Comparison of ENCODE assay signal across 11 mouse cellular contexts in the genomic region with DNA sequence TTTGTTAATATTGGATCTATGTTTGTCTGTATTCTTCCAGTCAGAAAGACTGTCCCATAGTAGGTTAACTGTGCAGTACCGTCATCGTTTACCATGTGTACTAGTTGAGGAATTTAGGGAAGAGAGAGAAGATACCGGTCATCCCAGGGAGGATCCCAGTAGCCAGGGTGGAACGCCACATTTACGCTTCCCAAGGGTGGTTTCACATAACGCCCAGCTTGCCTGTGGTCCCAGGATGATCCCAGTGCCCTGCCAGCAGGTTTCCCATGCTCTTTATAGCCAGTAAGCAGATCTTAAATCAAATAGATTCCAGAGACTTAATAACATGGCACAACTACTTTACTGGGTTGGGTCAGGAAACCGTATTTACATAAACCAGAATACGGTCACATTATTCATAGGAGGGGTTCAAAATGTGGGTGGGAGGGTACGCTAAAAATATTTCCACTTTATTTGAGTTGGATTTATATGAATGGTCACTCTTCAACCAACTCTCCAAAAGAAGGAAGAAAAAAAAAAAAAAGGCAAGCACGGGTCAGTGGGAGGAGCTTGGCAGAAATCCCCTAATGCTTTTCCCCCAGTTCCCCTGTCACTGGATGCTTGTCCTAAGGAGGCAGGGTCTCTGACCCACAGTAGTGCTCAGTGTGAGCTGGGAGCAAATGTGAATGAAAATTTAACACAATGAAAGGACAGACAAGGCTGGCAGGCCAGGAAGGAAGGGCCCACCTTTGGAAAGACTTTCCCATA. TPM values are rescaled to one million over a fixed set of nuclear protein-coding genes. Genes with fewer than 3 reads are reported as not detected.
DNase-seq lines count a peak whose midpoint lies in the region; ATAC-seq and TF ChIP-seq lines count a peak whose summit lies in the region.
"Had no signal": no experiment of that assay in that cellular context is flagged by ENCODE, and none has a peak within 500 bp of the region (broad histone marks: within the 10 kb centered on the region; RNA-seq: fewer than 3 reads in every experiment).

No protein-coding gene starts in this region.

- H3K4me3 ChIP-seq in midbrain, embryonic 13.5 days (replicated peaks): no peak overlapping the region
- no peak overlapping the region for H3K4me3 ChIP-seq in midbrain, embryonic 10.5 days
- H3K4me3 ChIP-seq in hindbrain, postnatal 0 days (ENCODE audit: low read length): peak overlapping the region; percentile 16
- peak overlapping the region; percentile 45 for H3K4me3 ChIP-seq in stomach, embryonic 14.5 days (ENCODE audit: low read depth, low read length)

- no peak for TF ChIP-seq CTCF in hindbrain, postnatal 0 days (IDR thresholded peaks at IDR 0.05; ENCODE audit: low read depth)

- ATAC-seq in midbrain, embryonic 13.5 days: no peak
- ATAC-seq in hindbrain, postnatal 0 days: no peak
- no peak for ATAC-seq in stomach, embryonic 14.5 days (ENCODE audit: insufficient number of reproducible peaks, insufficient read depth, low FRiP score, low read depth)

- no peaks in the 10 kb centered on the region for H3K9me3 ChIP-seq in midbrain, embryonic 13.5 days
- H3K9me3 ChIP-seq in midbrain, embryonic 10.5 days (replicated peaks): no peaks in the 10 kb centered on the region
- H3K9me3 ChIP-seq in hindbrain, postnatal 0 days (ENCODE audit: low read length): no peaks in the 10 kb centered on the region
- no peaks in the 10 kb centered on the region for H3K9me3 ChIP-seq in stomach, embryonic 14.5 days (ENCODE audit: control insufficient read depth, low read depth, low read length)

- H3K27me3 ChIP-seq in midbrain, embryonic 13.5 days: no peaks in the 10 kb centered on the region
- peaks cover 15% of the 10 kb centered on the region for H3K27me3 ChIP-seq in midbrain, embryonic 10.5 days (ENCODE audit: low read depth, poor library complexity, severe bottlenecking)
- H3K27me3 ChIP-seq in hindbrain, postnatal 0 days (ENCODE audit: insufficient read depth, low read length): no peaks in the 10 kb centered on the region
- H3K27me3 ChIP-seq in stomach, embryonic 14.5 days (ENCODE audit: control insufficient read depth, insufficient read depth, low read length): no peaks in the 10 kb centered on the region

- peaks cover 14% of the 10 kb centered on the region for H3K4me1 ChIP-seq in midbrain, embryonic 13.5 days (replicated peaks)
- peaks cover 13% of the 10 kb centered on the region for H3K4me1 ChIP-seq in midbrain, embryonic 10.5 days
- 0 out of 2 replicates have a peak, but pooled peaks cover 6% of the 10 kb centered on the region for H3K4me1 ChIP-seq in hindbrain, postnatal 0 days (ENCODE audit: insufficient read depth, low read length)
- H3K4me1 ChIP-seq in stomach, embryonic 14.5 days (ENCODE audit: control insufficient read depth, insufficient read depth, low read length): peaks cover 10% of the 10 kb centered on the region; the same call in 1 of the 2 replicates

- 86% methylated on average over 10 of the region's 10 CpGs for WGBS in midbrain, embryonic 13.5 days
- WGBS in midbrain, embryonic 10.5 days: 78% methylated on average over 10 of the region's 10 CpGs
- WGBS in hindbrain, postnatal 0 days: 77% methylated on average over 10 of the region's 10 CpGs
- 67% methylated on average over 10 of the region's 10 CpGs for WGBS in stomach, embryonic 14.5 days

- H3K27ac ChIP-seq in midbrain, embryonic 13.5 days: no peak overlapping the region
- H3K27ac ChIP-seq in midbrain, embryonic 10.5 days (replicated peaks): no peak overlapping the region
- no peak overlapping the region for H3K27ac ChIP-seq in hindbrain, postnatal 0 days
- no peak overlapping the region for H3K27ac ChIP-seq in stomach, embryonic 14.5 days (ENCODE audit: low read length)

- no peak overlapping the region for H3K9ac ChIP-seq in midbrain, embryonic 13.5 days (replicated peaks)
- H3K9ac ChIP-seq in hindbrain, postnatal 0 days (replicated peaks; ENCODE audit: low read length): no peak overlapping the region
- H3K9ac ChIP-seq in stomach, embryonic 14.5 days (replicated peaks; ENCODE audit: low read depth, low read length): no peak overlapping the region

- DNase-seq in adrenal gland, postnatal 14 days: peak; percentile 33
- DNase-seq in adrenal gland, postnatal 4 days (ENCODE audit: low spot score in 2 of 2): no peak
- no peak for DNase-seq in midbrain, embryonic 10.5 days (ENCODE audit: low spot score)
- no peak for DNase-seq in hindbrain, postnatal 0 days (ENCODE audit: low spot score)
- DNase-seq in frontal cortex, postnatal 25 days (ENCODE audit: low spot score in 2 of 2): no peak
- no peak for DNase-seq in cerebellum, postnatal 25 days
- DNase-seq: gastrocnemius, postnatal 10 days; left cerebral cortex, postnatal 4 days had no signal

- H3K4me2 ChIP-seq in midbrain, embryonic 13.5 days (replicated peaks): 0 out of 2 replicates have a peak overlapping the region, but pooled peaks have one; percentile 7
- peak overlapping the region; percentile 42 for H3K4me2 ChIP-seq in hindbrain, postnatal 0 days (ENCODE audit: low read depth, low read length)
- peak overlapping the region; percentile 43 for H3K4me2 ChIP-seq in stomach, embryonic 14.5 days (replicated peaks; ENCODE audit: low read depth, low read length)

- H3K36me3 ChIP-seq in midbrain, embryonic 13.5 days: no peaks in the 10 kb centered on the region
- no peaks in the 10 kb centered on the region for H3K36me3 ChIP-seq in midbrain, embryonic 10.5 days
- no peaks in the 10 kb centered on the region for H3K36me3 ChIP-seq in hindbrain, postnatal 0 days (ENCODE audit: insufficient read depth, low read length)
- H3K36me3 ChIP-seq in stomach, embryonic 14.5 days (ENCODE audit: control insufficient read depth, insufficient read depth, low read length): no peaks in the 10 kb centered on the region

RNA-seq across cellular contexts. Expression of a gene that starts 3.2 kb away (rescaled TPM):
- 79.0 and 87.8 TPM in 2 replicates for total RNA-seq in adrenal gland, postnatal 14 days (2021)
- total RNA-seq in adrenal gland, postnatal 4 days (2021): 100 to 1,000 TPM; 115 to 122 TPM
- polyA plus RNA-seq in midbrain, embryonic 13.5 days (2015; fragmentation: Nextera tagmentation; extraction: Ambion mirVana): 15.0 and 15.7 TPM in 2 replicates
- polyA plus RNA-seq in midbrain, embryonic 10.5 days (2016; fragmentation: Nextera tagmentation; extraction: Ambion mirVana): 10.8 and 13.9 TPM in 2 replicates
- total RNA-seq in hindbrain, postnatal 0 days (2014; rRNA removed): 19.9 and 31.9 TPM in 2 replicates
- polyA plus RNA-seq in hindbrain, postnatal 0 days (2015; fragmentation: Nextera tagmentation; extraction: Ambion mirVana): 13.6 and 16.7 TPM in 2 replicates
- polyA plus RNA-seq in stomach, embryonic 14.5 days (2014; fragmentation: Nextera tagmentation; extraction: Ambion mirVana): 68.9 and 72.8 TPM in 2 replicates
- total RNA-seq: common myeloid progenitor, adult 5-6 weeks had no signal

Comparison
In these comparisons a context has a peak if more than half of its experiments do, and no peak if none do; other contexts are left out.
1. H3K4me3 ChIP-seq: peak in hindbrain, postnatal 0 days (single experiment) and stomach, embryonic 14.5 days (single experiment); none in midbrain, embryonic 13.5 days (single experiment) and midbrain, embryonic 10.5 days (single experiment).
2. Peak in every context shown above with its lines, with median percentiles within 50 percentile points of each other: H3K4me2 ChIP-seq.